Mouse (Mus musculus) layer of hippocampus, adult 9-10 months (tissue): ENCODE measurements around the gene Gm21560.
"Not testable (repeated sequence)": the region's sequence is repeated elsewhere in the genome, so short reads cannot be mapped to it uniquely, and the experiment has no call there.

Experiments used
- DNase-seq: peaks from one replicate; pipeline ENCODE4 v3.0.0; 2022; ENCODE audit warnings: low spot score

Gene Gm21560

DNA sequence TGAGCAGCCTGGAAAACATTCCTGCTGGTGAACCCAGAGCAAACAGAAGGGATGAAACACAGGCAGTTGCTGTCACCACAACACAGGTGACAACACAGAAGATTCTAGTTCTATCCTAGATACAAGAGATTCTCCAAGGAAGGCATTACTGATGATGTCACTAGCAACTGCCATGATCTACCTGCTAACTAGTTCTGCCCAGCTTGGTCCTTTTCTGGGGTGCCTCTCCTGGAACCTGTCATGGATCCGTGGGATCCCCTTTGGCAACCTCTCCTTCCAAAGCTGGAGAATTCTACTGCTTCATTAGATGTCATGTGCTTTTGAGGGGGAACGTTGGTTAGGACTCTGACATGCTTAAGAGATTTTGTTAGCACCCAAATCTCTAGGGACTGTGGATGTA is at the start of gene Gm21560:
TSS of gene Gm21560 (minus strand) at position 101 of the 400 bp plus-strand sequence.
- DNase-seq, result not testable (repeated sequence)

DNA sequence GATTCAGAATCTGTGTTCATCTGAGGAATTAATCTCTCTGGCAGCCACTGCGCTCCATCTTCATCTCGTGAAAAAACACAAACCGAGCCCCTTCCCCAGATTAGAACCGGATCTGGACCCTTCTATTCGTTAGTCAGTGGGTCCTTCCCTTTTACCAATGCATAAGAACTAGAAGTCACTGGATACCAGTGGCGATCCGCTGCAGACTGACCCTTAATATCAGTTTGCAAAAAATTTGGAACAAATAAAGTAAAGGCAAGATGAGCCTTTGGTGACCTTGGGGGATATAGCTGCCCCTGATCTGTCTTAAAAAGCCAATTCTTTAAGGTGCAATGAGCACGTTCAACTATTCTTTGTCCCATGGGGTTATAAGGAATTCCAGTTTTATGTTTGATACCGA is 55.6 kb downstream of the Gm21560 start:
- DNase-seq, result not testable (repeated sequence)

DNA sequence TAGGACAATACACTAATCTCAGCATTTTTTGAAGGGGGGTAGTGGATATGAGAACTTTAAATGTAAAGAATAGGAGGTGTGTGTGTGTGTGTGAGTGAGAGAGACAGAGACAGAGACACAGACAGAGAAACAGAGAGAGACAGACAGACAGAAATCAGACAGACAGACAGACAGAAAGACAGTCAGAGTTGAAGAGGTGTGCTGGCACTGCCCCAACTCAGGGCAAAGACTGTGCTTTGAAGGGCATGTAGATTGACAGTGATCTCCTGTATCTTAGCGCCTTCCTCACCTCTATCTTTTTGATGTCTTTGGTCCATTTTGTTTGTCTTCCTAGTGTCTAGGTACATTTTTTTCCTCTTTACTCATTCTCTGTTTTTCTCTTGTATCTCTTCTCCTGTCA is 58.0 kb downstream of the Gm21560 start:
- DNase-seq, result not testable (repeated sequence)
